ENCODE assay signal across 12 mouse cellular contexts in genomic region chr8:105521061-105521460, GRCm38 (mm10). TPM values are rescaled to one million over a fixed set of nuclear protein-coding genes. Genes with fewer than 3 reads are reported as not detected.
A peak's percentile ranks its signal among the peaks of the same experiment; 100 is the strongest.
DNase-seq lines count a peak whose midpoint lies in the region; ATAC-seq and TF ChIP-seq lines count a peak whose summit lies in the region.
"Had no signal": no experiment of that assay in that cellular context is flagged by ENCODE, and none has a peak within 500 bp of the region (broad histone marks: within the 10 kb centered on the region; RNA-seq: fewer than 3 reads in every experiment).

No protein-coding gene starts in this region.

- no peaks in the 10 kb centered on the region for H3K9me3 ChIP-seq in forebrain, embryonic 12.5 days
- no peaks in the 10 kb centered on the region for H3K9me3 ChIP-seq in forebrain, embryonic 15.5 days
- H3K9me3 ChIP-seq in neural tube, embryonic 15.5 days (replicated peaks): no peaks in the 10 kb centered on the region
- no peaks in the 10 kb centered on the region for H3K9me3 ChIP-seq in liver, embryonic 12.5 days (replicated peaks)
- H3K9me3 ChIP-seq: lung, embryonic 15.5 days had no signal

- peak; percentile 61 for DNase-seq in neural tube, embryonic 10.5 days (ENCODE audit: extremely low spot score, low spot score)
- DNase-seq in thymus, adult 2 months: no peak
- no peak for DNase-seq in layer of hippocampus, postnatal 36 days
- DNase-seq in adrenal gland, adult (ENCODE audit: inconsistent age in 2 of 2, low spot score in 1 of 2): no peak
- DNase-seq: adrenal gland, postnatal 14 days; cerebellum, adult 2 months; heart, adult 2 months had no signal

- peak overlapping the region; percentile 36; the same call in 1 of the 2 replicates for H3K9ac ChIP-seq in forebrain, embryonic 12.5 days
- H3K9ac ChIP-seq in forebrain, embryonic 15.5 days (replicated peaks): no peak overlapping the region
- H3K9ac ChIP-seq in neural tube, embryonic 15.5 days (replicated peaks): no peak overlapping the region
- no peak overlapping the region for H3K9ac ChIP-seq in liver, embryonic 12.5 days
- H3K9ac ChIP-seq: lung, embryonic 15.5 days had no signal

- peak; percentile 39 for ATAC-seq in forebrain, embryonic 12.5 days (ENCODE audit: low FRiP score)
- no peak for ATAC-seq in forebrain, embryonic 15.5 days (replicated peaks)
- ATAC-seq in neural tube, embryonic 15.5 days (ENCODE audit: low FRiP score): no peak
- ATAC-seq in liver, embryonic 12.5 days: peak; percentile 38; the same call in 1 of the 2 replicates

- WGBS in forebrain, embryonic 12.5 days: 0% methylated on average over 3 of the region's 3 CpGs
- 0% methylated on average over 3 of the region's 3 CpGs for WGBS in forebrain, embryonic 15.5 days
- 11% methylated on average over 3 of the region's 3 CpGs for WGBS in neural tube, embryonic 15.5 days
- 8% methylated on average over 3 of the region's 3 CpGs for WGBS in liver, embryonic 12.5 days (ENCODE audit: insufficient replicate concordance)
- 83% methylated on average over 3 of the region's 3 CpGs for WGBS in thymus, adult 2 months

- TF ChIP-seq CTCF in thymus, adult 2 months (IDR thresholded peaks at IDR 0.05; ENCODE audit: borderline replicate concordance, control insufficient read depth, extremely low read depth, insufficient read depth, low read length, poor library complexity): no peak

- peak overlapping the region; percentile 75 for H3K27ac ChIP-seq in forebrain, embryonic 12.5 days
- no peak overlapping the region for H3K27ac ChIP-seq in forebrain, embryonic 15.5 days (replicated peaks)
- no peak overlapping the region for H3K27ac ChIP-seq in neural tube, embryonic 15.5 days (replicated peaks)
- peak overlapping the region; percentile 29; the same call in 1 of the 2 replicates for H3K27ac ChIP-seq in liver, embryonic 12.5 days
- H3K27ac ChIP-seq in thymus, adult 2 months (ENCODE audit: control insufficient read depth, insufficient read depth, low read length): no peak overlapping the region
- H3K27ac ChIP-seq: heart, adult 2 months; lung, embryonic 15.5 days had no signal

- peaks cover 35% of the 10 kb centered on the region for H3K27me3 ChIP-seq in forebrain, embryonic 12.5 days
- H3K27me3 ChIP-seq in forebrain, embryonic 15.5 days: peaks cover 14% of the 10 kb centered on the region
- peaks cover 14% of the 10 kb centered on the region; the same call in 1 of the 2 replicates for H3K27me3 ChIP-seq in neural tube, embryonic 15.5 days (replicated peaks)
- H3K27me3 ChIP-seq in liver, embryonic 12.5 days (replicated peaks): peaks cover 52% of the 10 kb centered on the region
- H3K27me3 ChIP-seq in thymus, adult 2 months (ENCODE audit: control insufficient read depth, insufficient read depth, low read length): peaks cover 3% of the 10 kb centered on the region; the same call in 1 of the 2 replicates
- H3K27me3 ChIP-seq: lung, embryonic 15.5 days had no signal

- H3K4me1 ChIP-seq in forebrain, embryonic 12.5 days: peaks cover 50% of the 10 kb centered on the region
- peaks cover 15% of the 10 kb centered on the region for H3K4me1 ChIP-seq in forebrain, embryonic 15.5 days
- H3K4me1 ChIP-seq in neural tube, embryonic 15.5 days: peaks cover 32% of the 10 kb centered on the region
- peaks cover 69% of the 10 kb centered on the region for H3K4me1 ChIP-seq in liver, embryonic 12.5 days
- peaks cover 10% of the 10 kb centered on the region; the same call in 1 of the 2 replicates for H3K4me1 ChIP-seq in thymus, adult 2 months (replicated peaks; ENCODE audit: control insufficient read depth, insufficient read depth, low read length)

- no peak overlapping the region for H3K4me3 ChIP-seq in forebrain, embryonic 12.5 days (replicated peaks)
- no peak overlapping the region for H3K4me3 ChIP-seq in forebrain, embryonic 15.5 days
- no peak overlapping the region for H3K4me3 ChIP-seq in neural tube, embryonic 15.5 days (replicated peaks)
- H3K4me3 ChIP-seq in liver, embryonic 12.5 days: no peak overlapping the region
- no peak overlapping the region for H3K4me3 ChIP-seq in thymus, adult 2 months (ENCODE audit: control insufficient read depth, insufficient read depth, low read length)
- H3K4me3 ChIP-seq: heart, adult 2 months; lung, embryonic 15.5 days had no signal

- peak overlapping the region; percentile 95 for H3K4me2 ChIP-seq in forebrain, embryonic 12.5 days
- no peak overlapping the region for H3K4me2 ChIP-seq in forebrain, embryonic 15.5 days (replicated peaks)
- H3K4me2 ChIP-seq in neural tube, embryonic 15.5 days: no peak overlapping the region
- H3K4me2 ChIP-seq in liver, embryonic 12.5 days: peak overlapping the region; percentile 100
- H3K4me2 ChIP-seq: lung, embryonic 15.5 days had no signal

- peaks cover 29% of the 10 kb centered on the region for H3K36me3 ChIP-seq in forebrain, embryonic 12.5 days (replicated peaks)
- peaks cover 18% of the 10 kb centered on the region for H3K36me3 ChIP-seq in forebrain, embryonic 15.5 days
- peaks cover 31% of the 10 kb centered on the region for H3K36me3 ChIP-seq in neural tube, embryonic 15.5 days
- peaks cover 38% of the 10 kb centered on the region for H3K36me3 ChIP-seq in liver, embryonic 12.5 days
- H3K36me3 ChIP-seq in thymus, adult 2 months (ENCODE audit: control insufficient read depth, insufficient read depth, low read length): no peaks in the 10 kb centered on the region; the same call in 1 of the 2 replicates

- no peak for TF ChIP-seq POLR2A in thymus, adult 2 months (IDR thresholded peaks at IDR 0.05; ENCODE audit: control insufficient read depth, extremely low read depth, insufficient read depth, low read length, poor library complexity)

RNA-seq across cellular contexts. Expression of gene Hsd11b2, which starts 2.5 kb away (rescaled TPM):
- polyA plus RNA-seq in forebrain, embryonic 12.5 days (2016; fragmentation: Nextera tagmentation; extraction: Ambion mirVana): 10.9 and 12.0 TPM in 2 replicates
- 1.4 and 1.7 TPM in 2 replicates for polyA plus RNA-seq in forebrain, embryonic 15.5 days (2015; fragmentation: Nextera tagmentation; extraction: Ambion mirVana)
- 1.0 and 1.1 TPM in 2 replicates for polyA plus RNA-seq in neural tube, embryonic 15.5 days (2015; fragmentation: Nextera tagmentation; extraction: Ambion mirVana)
- polyA plus RNA-seq in liver, embryonic 12.5 days (2016; fragmentation: Nextera tagmentation; extraction: Ambion mirVana): 6.0 and 6.7 TPM in 2 replicates
- 0.46 and 0.90 TPM in 2 replicates for polyA plus RNA-seq in thymus, adult 2 months (2012; rRNA removed)
- not detected for total RNA-seq in layer of hippocampus, postnatal 36 days (2021)

RNA-seq across cellular contexts. Expression of gene Zdhhc1, which starts 24.4 kb away (rescaled TPM):
- polyA plus RNA-seq in forebrain, embryonic 12.5 days (2016; fragmentation: Nextera tagmentation; extraction: Ambion mirVana): 24.7 and 26.1 TPM in 2 replicates
- 28.8 and 31.3 TPM in 2 replicates for polyA plus RNA-seq in forebrain, embryonic 15.5 days (2015; fragmentation: Nextera tagmentation; extraction: Ambion mirVana)
- 36.6 and 36.8 TPM in 2 replicates for polyA plus RNA-seq in neural tube, embryonic 15.5 days (2015; fragmentation: Nextera tagmentation; extraction: Ambion mirVana)
- polyA plus RNA-seq in liver, embryonic 12.5 days (2016; fragmentation: Nextera tagmentation; extraction: Ambion mirVana): 4.0 and 4.6 TPM in 2 replicates
- 22.3 and 23.5 TPM in 2 replicates for polyA plus RNA-seq in thymus, adult 2 months (2012; rRNA removed)
- total RNA-seq in layer of hippocampus, postnatal 36 days (2021): 10 to 100 TPM; 32.8 to 37.6 TPM

RNA-seq across cellular contexts. Expression of gene Atp6v0d1, which starts 44.8 kb away (rescaled TPM):
- 94.3 and 95.4 TPM in 2 replicates for polyA plus RNA-seq in forebrain, embryonic 12.5 days (2016; fragmentation: Nextera tagmentation; extraction: Ambion mirVana)
- 184 and 193 TPM in 2 replicates for polyA plus RNA-seq in forebrain, embryonic 15.5 days (2015; fragmentation: Nextera tagmentation; extraction: Ambion mirVana)
- 219 and 243 TPM in 2 replicates for polyA plus RNA-seq in neural tube, embryonic 15.5 days (2015; fragmentation: Nextera tagmentation; extraction: Ambion mirVana)
- polyA plus RNA-seq in liver, embryonic 12.5 days (2016; fragmentation: Nextera tagmentation; extraction: Ambion mirVana): 47.2 and 51.0 TPM in 2 replicates
- 112 and 119 TPM in 2 replicates for polyA plus RNA-seq in thymus, adult 2 months (2012; rRNA removed)
- 100 to 1,000 TPM; 288 to 305 TPM for total RNA-seq in layer of hippocampus, postnatal 36 days (2021)

RNA-seq across cellular contexts. Expression of gene Tppp3, which starts 49.7 kb away (rescaled TPM):
- polyA plus RNA-seq in forebrain, embryonic 12.5 days (2016; fragmentation: Nextera tagmentation; extraction: Ambion mirVana): 39.9 and 41.3 TPM in 2 replicates
- 35.1 and 54.8 TPM in 2 replicates for polyA plus RNA-seq in forebrain, embryonic 15.5 days (2015; fragmentation: Nextera tagmentation; extraction: Ambion mirVana)
- 253 and 288 TPM in 2 replicates for polyA plus RNA-seq in neural tube, embryonic 15.5 days (2015; fragmentation: Nextera tagmentation; extraction: Ambion mirVana)
- 1.2 and 1.4 TPM in 2 replicates for polyA plus RNA-seq in liver, embryonic 12.5 days (2016; fragmentation: Nextera tagmentation; extraction: Ambion mirVana)
- 14.6 and 27.8 TPM in 2 replicates for polyA plus RNA-seq in thymus, adult 2 months (2012; rRNA removed)
- 10 to 100 TPM; 31.9 TPM for total RNA-seq in layer of hippocampus, postnatal 36 days (2021)

Comparison
In these comparisons a context has a peak if more than half of its experiments do, and no peak if none do; other contexts are left out.
1. ATAC-seq: peak in forebrain, embryonic 12.5 days (single experiment) and liver, embryonic 12.5 days (single experiment); none in forebrain, embryonic 15.5 days (single experiment) and neural tube, embryonic 15.5 days (single experiment).
2. H3K27ac ChIP-seq: peak in forebrain, embryonic 12.5 days (single experiment) and liver, embryonic 12.5 days (single experiment); none in forebrain, embryonic 15.5 days (single experiment), neural tube, embryonic 15.5 days (single experiment) and thymus, adult 2 months (single experiment).
3. H3K4me2 ChIP-seq: peak in forebrain, embryonic 12.5 days (single experiment) and liver, embryonic 12.5 days (single experiment); none in forebrain, embryonic 15.5 days (single experiment) and neural tube, embryonic 15.5 days (single experiment).